Mouse (Mus musculus): ENCODE results near the gene Adtrp.

- TF ChIP-seq CTCF (IDR thresholded peaks at IDR 0.05; ENCODE audit: low read depth) (no peak), EP300 (optimal IDR thresholded peaks at IDR 0.05) (no peak)
Measured at GRCm38 (mm10) chr13:41737628-41738309, 109.7 kb downstream of the Adtrp start.
